Mouse (Mus musculus): ENCODE data around the gene Nav1. TPM values are rescaled to one million over a fixed set of nuclear protein-coding genes. Genes with fewer than 3 reads are reported as not detected.
A peak's percentile ranks its signal among the peaks of the same experiment; 100 is the strongest.
"Not testable (repeated sequence)": the region's sequence is repeated elsewhere in the genome, so short reads cannot be mapped to it uniquely, and the experiment has no call there.

Nav1 gene
- total RNA-seq, 2 experiments from 2014 or later, result 37.2 to 41.6 TPM

GRCm38 (mm10) chr1:135492406-135492805 is 114.7 kb downstream of the Nav1 start:
- no peak for DNase-seq (ENCODE audit: low spot score in 2 of 2)

GRCm38 (mm10) chr1:135490931-135491666 is 116.0 kb downstream of the Nav1 start:
- DNase-seq (ENCODE audit: low spot score in 2 of 2), result no peak

GRCm38 (mm10) chr1:135488879-135489278 is 118.2 kb downstream of the Nav1 start:
- no peak for DNase-seq (ENCODE audit: low spot score in 2 of 2)

GRCm38 (mm10) chr1:135485179-135485578 is 121.9 kb downstream of the Nav1 start:
- no peak for DNase-seq (ENCODE audit: low spot score in 2 of 2)

- DNase-seq (ENCODE audit: low spot score in 2 of 2), result not testable (repeated sequence)
Observed at GRCm38 (mm10) chr1:135484503-135485051, 122.5 kb downstream of the Nav1 start.

GRCm38 (mm10) chr1:135483971-135484370 is 123.1 kb downstream of the Nav1 start:
- no peak for DNase-seq (ENCODE audit: low spot score in 2 of 2)

- DNase-seq (ENCODE audit: low spot score in 2 of 2), result no peak
Observed at GRCm38 (mm10) chr1:135482666-135483065, 124.4 kb downstream of the Nav1 start.

- no peak for DNase-seq (ENCODE audit: low spot score in 2 of 2)
Observed at GRCm38 (mm10) chr1:135481656-135482055, 125.4 kb downstream of the Nav1 start.

- DNase-seq (ENCODE audit: low spot score in 2 of 2), result no peak
Observed at GRCm38 (mm10) chr1:135480815-135481214, 126.3 kb downstream of the Nav1 start.

GRCm38 (mm10) chr1:135475571-135475895 is 131.6 kb downstream of the Nav1 start:
- no peak for DNase-seq (ENCODE audit: low spot score in 2 of 2)

- DNase-seq (ENCODE audit: low spot score in 2 of 2), result no peak
Observed at GRCm38 (mm10) chr1:135474861-135475570, 132.1 kb downstream of the Nav1 start.

- no peak for DNase-seq (ENCODE audit: low spot score in 2 of 2)
Observed at GRCm38 (mm10) chr1:135472536-135472935, 134.6 kb downstream of the Nav1 start.

- DNase-seq (ENCODE audit: low spot score in 2 of 2), result no peak
Observed at GRCm38 (mm10) chr1:135471742-135472141, 135.4 kb downstream of the Nav1 start.

GRCm38 (mm10) chr1:135470546-135470945 is 136.5 kb downstream of the Nav1 start:
- DNase-seq (ENCODE audit: low spot score in 2 of 2), result no peak

- DNase-seq (ENCODE audit: low spot score in 2 of 2), result no peak
Observed at GRCm38 (mm10) chr1:135467462-135467861, 139.6 kb downstream of the Nav1 start.

GRCm38 (mm10) chr1:135466935-135467334 is 140.2 kb downstream of the Nav1 start:
- DNase-seq (ENCODE audit: low spot score in 2 of 2), result no peak

GRCm38 (mm10) chr1:135465734-135466133 is 141.4 kb downstream of the Nav1 start:
- no peak for DNase-seq (ENCODE audit: low spot score in 2 of 2)

- DNase-seq (ENCODE audit: low spot score in 2 of 2), result no peak
Observed at GRCm38 (mm10) chr1:135462736-135463135, 144.4 kb downstream of the Nav1 start.

- no peak for DNase-seq (ENCODE audit: low spot score in 2 of 2)
Observed at GRCm38 (mm10) chr1:135462304-135462703, 144.8 kb downstream of the Nav1 start.

GRCm38 (mm10) chr1:135461097-135461730 is 145.9 kb downstream of the Nav1 start:
- DNase-seq (ENCODE audit: low spot score in 2 of 2), result peak; percentile 60 to 63

GRCm38 (mm10) chr1:135460521-135460920 is 146.6 kb downstream of the Nav1 start:
- DNase-seq (ENCODE audit: low spot score in 2 of 2), result no peak

GRCm38 (mm10) chr1:135457860-135458259 is 149.2 kb downstream of the Nav1 start:
- no peak for DNase-seq (ENCODE audit: low spot score in 2 of 2)
